Mouse (Mus musculus) embryonic fibroblast, embryonic 13.5 days (primary cell): ENCODE data around the gene Cdc42ep2.

ENCODE experiments used
- CTCF ChIP-seq: IDR thresholded peaks from 2 replicates; pipeline ENCODE4 v1.5.1; 2011; ENCODE audit warnings: mild to moderate bottlenecking, control low read depth, low read length, moderate library complexity, borderline replicate concordance; ENCODE audit not compliant: insufficient read depth
- POLR2A ChIP-seq: IDR thresholded peaks from 2 replicates; pipeline ENCODE4 v1.6.1; 2011; ENCODE audit warnings: low read depth, mild to moderate bottlenecking, control low read depth, low read length, moderate library complexity

DNA sequence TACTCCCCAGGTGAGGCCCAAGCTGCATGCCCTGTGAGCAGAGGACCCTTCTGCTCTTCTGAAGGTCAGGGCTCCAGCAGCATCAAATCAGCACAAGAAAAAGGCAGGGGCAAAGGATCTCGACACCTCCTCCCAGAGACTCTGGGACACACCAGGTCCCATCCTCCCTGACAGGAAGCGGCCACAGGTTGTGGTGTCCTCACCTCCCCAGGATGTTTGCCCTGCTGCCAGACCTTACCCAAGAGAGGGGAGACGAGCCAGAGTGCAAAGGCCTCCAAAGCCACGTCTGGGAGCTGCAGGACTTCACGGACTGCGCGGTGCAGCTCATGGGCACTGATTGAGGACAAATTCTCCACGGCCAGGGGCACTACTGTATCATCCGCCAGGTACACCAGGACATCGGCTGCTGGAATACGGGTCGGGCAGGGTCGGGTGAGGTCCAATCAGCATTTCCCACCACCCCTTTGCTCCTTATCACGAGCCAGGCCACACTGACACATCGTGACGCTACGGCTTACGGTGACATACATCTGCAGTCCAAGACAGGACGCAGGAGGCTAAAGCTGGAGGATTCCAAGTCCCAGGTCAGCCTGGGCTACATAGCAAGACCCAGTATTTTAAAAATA is 51.6 kb downstream of the Cdc42ep2 start:
- TF ChIP-seq CTCF (no peak), POLR2A (no peak)
